Mouse (Mus musculus): ENCODE data around the gene Ssr3. TPM values are rescaled to one million over a fixed set of nuclear protein-coding genes. Genes with fewer than 3 reads are reported as not detected.
"Not testable (repeated sequence)": the region's sequence is repeated elsewhere in the genome, so short reads cannot be mapped to it uniquely, and the experiment has no call there.

Gene Ssr3
- 100 to 1,000 TPM; 221 to 230 TPM for total RNA-seq (2021)
- long read RNA-seq, experiment 1, transcript Ssr3-201 (5 exons, 2,957 nt) = major isoform, 88 of 110 reads
- long read RNA-seq, experiment 1, partial matches to known transcripts = 1 of 110 reads
- long read RNA-seq, experiment 1, other reads (novel, unspliced or antisense) = 18 of 110 reads
- long read RNA-seq, experiment 2, transcript Ssr3-201 (5 exons, 2,957 nt) = major isoform, 209 of 232 reads
- long read RNA-seq, experiment 2, partial matches to known transcripts = 0 of 232 reads
- long read RNA-seq, experiment 2, other reads (novel, unspliced or antisense) = 16 of 232 reads

DNA sequence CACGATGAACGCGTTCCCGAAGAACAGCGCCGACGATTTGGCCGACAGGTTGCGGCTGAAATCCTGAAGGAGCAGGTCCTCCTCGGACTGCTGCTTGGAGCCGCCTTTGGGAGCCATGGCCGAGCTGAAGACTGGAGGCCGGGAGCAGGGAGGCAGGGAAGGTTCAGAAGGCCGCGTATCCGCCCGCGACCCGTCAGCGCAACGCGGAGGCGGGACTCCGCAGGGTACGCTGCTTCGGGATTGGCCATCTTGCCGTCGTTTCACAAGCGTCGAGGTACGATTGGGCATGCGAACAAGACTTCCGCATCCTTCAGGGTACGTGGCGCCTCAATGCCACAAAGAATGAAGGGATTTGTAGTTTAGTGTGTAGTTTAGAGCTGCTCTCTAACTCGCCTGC, at the start of gene Ssr3:
TSS of gene Ssr3 (minus strand) at position 203 of the 397 bp plus-strand sequence.
- peak; percentile 85 to 88 for DNase-seq (ENCODE audit: low spot score in 2 of 2)

DNA sequence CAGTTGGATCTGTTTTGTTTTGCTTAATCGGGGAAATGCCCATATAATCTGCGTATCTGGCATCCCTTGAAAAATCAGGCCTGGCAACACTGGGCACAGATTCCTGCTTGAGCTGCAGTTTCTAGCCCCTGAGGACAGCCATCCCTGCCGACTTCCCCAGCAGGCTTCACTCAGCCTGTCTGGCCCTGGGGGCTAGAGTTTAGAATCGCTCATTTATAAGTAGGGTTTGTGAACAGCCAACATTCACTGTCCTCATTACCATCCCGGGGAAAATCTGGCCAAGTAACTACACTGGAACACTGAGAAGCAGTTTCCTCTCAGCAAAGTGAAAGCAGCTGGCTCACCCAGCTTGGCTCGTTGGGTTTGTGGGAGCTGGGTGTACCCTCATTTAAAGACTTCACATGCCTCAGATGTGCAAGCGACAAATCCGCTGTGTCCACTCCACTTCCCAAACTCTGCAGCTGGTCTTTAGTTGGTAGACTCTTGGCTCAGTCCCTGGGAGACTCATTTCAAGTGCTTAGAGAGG, 49.2 kb upstream of the Ssr3 start:
- no peak for DNase-seq (ENCODE audit: low spot score in 2 of 2)

DNA sequence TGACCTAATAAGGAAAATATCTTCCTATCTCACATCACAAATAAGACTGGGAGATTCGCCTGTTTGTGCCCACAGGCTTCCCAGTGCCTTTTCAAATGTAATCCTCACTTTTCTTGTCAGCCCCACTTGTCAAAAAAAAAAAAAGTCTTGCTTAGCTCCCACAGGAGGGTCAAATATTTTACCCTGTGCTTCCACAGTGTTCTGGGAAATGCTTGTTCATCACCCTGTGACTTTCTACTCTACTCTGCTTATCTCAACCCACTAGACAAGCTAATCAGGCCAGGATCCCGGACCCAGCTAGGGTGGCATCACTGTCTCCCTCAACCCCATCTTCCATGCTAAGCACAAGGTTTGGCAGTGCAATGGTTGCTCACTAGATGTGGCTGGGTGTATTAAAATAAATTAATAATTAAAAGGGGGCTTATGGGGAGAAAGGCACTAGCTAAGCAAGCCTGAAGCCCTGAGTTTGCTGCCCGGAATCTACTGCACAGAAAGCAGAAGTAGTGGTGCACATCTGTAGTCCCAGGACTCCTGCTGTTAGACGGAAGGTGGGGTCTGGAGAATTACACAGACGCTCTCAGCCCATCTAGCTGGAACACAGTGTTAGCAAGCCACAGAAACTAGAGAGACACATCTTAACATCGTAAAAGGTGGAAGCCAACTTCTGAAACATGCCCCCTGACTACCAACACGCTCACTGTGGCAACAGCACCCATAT, 46.2 kb upstream of the Ssr3 start:
- no peak for DNase-seq (ENCODE audit: low spot score in 2 of 2)

DNA sequence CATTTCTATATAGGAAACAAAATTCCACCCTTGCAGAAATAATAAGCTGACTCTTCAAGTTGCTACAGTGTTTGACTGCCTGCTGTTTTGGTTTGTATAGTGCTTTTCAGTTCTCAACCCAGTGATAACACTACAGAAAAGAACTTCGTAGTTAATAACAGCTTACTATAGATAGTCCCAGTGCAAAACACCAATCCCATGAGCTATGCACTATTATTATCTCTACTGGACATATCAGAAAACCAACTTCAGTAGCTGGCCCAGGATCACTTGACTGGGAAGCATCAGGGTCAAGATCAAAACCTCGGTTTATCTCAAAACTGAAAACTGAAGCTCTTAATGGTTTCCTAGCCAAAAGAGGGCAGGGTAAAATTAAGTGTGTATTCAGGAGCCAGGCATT, 43.4 kb upstream of the Ssr3 start:
- DNase-seq (ENCODE audit: low spot score in 2 of 2) = no peak

DNA sequence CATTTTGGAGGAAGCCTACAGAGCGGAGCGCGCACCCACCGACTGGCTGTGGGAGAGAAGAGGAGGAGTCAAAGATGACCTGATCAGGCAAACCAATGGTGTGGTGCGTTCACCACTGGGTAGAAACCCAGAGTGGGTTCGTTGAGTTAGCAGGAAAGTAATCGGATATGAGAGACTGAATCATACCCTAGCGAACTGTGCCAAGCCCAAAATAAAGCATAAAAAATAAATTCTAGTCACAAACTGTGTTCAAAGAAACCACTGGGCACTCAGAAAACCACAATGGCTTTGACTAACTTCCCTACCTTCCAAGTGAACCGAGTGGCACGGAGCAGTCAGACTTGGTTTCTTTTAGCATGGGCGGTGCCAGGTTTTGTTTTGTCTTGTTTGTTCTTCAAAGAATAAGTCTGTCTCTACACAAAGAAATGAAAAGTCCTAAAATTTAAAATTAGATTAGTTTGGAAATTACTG, 42.7 kb upstream of the Ssr3 start:
- no peak for DNase-seq (ENCODE audit: low spot score in 2 of 2)

DNA sequence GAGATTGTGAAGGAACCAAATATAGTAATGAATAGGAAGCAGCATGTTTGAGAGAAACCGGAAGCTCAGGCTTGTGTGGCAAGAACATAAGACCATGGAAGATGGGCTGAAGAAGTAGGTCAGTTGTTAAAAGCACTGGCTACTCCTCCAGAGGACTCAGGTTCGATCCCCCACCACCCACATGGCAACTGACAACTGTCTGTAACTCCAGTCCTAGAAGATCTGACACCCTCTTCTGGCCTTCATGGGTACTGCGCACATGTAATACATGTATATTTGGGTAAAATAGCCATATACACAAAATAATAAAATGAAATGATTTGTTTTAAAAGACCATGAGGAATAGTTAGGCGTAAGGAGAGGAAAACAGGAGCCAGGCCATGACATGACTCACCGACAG, 39.8 kb upstream of the Ssr3 start:
- no peak for DNase-seq (ENCODE audit: low spot score in 2 of 2)

DNA sequence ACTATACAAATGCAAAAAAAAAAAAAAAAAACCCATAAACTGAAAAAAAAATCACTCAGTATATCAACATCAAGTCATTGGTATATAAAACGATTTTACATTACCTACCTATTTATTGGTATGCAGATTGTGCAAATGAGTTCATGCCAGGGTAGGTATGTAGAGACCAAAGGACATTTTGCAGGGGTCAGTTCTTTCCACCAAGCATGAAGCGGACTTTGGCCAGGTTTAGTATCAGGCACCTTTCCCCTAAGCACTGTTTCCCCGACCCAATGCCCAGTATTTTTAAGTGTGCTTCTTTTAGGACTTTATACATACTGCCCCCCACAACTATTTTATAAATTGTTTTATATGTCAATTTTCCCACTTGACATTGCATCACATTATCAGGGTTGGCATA, 27.3 kb upstream of the Ssr3 start:
- DNase-seq (ENCODE audit: low spot score in 2 of 2) = no peak

DNA sequence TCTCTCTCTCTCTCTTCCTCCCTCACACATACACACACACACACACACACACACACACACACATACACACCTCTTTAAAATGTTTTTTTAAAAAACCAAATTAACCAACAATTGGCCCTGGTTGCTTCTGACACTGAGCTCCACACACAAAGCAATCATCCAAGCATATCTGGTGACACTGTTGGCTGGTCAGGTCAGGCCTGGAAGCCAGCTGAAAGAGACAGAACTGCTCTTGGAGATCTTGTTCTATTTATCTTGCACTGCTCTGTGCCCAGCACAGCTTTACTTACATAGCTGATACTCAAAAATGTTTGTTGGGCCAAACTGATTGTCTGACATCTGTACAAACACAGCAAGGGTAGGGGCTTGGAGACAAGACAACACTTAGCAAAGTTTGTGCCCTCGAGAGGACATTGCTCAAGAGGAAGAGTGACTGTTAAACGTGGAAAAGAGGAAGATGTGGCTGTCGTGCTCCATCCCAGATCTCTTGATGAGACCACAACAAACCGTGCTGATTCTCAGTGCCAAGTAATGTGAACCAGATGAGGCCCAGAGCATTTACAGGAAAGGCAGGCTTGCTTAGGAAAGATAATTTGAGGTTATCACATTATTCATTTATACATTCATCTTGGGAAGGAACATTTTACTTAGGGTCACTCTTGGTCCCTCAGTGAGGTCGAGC, 25.6 kb upstream of the Ssr3 start:
- DNase-seq (ENCODE audit: low spot score in 2 of 2) = no peak

DNA sequence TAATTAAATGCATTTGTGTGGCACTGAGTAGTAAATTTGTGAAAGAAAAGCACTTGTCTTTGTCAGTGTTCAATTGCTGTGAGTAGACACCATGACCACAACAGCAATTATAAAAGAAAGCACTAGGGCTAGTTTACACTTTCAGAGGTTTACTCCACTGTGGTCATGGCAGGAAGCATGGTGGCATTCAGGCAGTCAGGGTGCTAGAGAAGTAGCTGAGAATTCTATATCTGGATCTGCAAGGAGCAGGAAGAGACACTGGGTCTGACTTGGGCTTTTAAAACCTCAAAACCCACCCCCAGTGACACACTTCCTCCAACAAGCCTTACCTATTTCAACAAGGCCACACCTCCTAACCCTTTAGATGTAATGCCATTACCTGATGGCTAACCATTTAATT, 24.1 kb upstream of the Ssr3 start:
- no peak for DNase-seq (ENCODE audit: low spot score in 2 of 2)

DNA sequence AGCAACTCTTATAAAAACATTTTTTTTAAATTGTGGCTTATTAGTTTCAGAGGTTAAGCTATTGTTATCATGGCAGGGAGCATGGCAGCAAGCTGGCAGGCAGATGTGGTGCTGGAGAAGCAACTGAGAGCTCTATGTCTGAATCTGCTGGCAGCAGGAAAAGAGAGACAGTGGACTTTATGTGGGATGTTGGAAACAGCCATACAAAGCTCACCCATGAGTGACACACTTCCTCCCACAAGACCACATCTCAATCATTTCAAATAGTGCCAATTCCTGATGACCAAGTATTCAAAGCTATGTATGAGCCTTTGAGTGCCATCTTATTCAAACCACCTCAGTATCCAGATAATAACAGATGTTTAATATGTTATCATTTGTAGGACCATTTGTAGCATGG, 15.5 kb upstream of the Ssr3 start:
- DNase-seq (ENCODE audit: low spot score in 2 of 2) = no peak

DNA sequence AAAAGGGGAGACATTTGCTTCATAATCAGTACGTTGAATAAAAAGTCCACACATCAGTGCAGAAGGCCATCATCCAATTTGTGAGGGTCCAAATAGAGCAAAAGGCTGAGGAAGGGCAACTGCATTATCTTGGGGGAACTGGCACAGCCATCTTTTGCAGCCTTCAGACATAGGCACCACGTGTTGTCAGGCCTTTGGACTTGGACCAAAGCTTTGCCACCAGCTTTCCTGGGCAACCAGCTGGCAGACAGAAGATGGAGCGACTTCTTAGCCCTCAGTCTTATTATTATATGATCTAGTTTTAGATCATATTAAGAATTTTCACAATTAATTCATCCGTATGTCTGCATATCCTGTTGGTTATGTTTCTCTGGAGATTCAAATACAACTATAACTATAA, 13.4 kb upstream of the Ssr3 start:
- DNase-seq (ENCODE audit: low spot score in 2 of 2) = no peak

DNA sequence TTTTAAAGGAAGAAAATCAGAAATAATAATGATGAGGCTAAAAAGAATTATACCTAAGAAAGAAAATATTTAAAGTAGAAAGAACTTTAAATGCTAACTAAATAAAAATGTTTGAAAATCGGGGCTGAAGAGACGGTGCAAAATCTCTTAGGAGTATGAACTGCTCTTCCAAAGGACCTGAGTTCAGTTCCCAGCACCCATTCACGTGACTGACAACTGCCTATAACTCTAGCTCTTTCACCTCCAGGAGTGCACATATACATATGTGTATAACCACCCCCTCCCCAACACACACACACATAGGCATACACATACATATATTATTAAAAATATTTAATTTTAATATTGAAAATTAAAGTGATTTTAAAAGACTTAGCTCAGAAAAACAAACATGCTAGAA, 5.1 kb upstream of the Ssr3 start:
- no peak for DNase-seq (ENCODE audit: low spot score in 2 of 2)

DNA sequence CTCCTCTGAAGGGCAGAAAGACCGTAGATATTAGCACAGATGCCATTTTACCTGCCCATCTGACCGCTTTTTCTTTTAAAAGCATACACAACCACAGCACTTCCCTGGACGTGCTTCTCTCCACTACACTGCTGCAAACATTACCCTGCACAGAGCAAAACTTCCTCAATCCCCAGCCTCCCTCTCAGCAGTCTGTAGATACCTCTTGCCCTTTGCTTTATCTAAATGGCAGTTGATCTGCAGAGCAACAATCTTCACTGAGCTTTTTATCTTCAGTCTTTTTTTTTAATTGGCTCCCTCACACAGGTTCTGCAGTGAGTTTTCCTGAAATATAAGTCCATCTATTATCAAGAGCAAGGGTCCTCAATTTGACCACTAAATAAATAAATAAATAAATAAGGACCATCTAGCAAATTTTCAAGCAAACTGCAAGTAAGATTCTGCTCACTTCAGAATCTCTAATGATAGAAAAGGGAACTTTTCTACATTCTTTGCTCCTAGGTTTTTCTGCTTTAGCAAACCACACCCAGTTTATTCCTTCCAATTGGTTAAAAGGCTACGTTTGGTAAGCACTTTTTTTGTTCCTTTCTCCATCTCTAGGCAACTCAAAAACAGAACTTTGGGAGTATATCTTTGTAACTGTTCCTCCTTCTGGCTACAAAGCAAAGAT, 4.5 kb upstream of the Ssr3 start:
- DNase-seq (ENCODE audit: low spot score in 2 of 2) = no peak

DNA sequence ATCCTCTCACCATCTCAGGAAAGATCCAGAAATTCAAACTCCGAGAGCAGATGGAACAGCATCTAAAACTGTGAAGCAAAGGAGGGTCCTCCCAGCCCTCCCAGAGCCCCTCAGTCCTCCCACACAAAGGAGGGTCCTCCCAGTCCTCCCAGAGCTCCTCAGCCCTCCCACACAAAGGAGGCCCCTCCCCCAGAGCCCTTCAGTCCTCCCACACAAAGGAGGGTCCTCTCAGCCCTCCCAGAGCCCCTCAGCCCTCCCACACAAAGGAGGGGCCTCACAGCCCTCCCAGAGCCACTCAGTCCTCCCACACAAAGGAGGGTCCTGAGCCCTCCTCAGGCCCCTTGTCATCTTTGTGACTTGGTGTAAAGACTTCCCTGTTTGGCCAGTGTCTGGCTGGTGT, 2.7 kb upstream of the Ssr3 start:
- DNase-seq (ENCODE audit: low spot score in 2 of 2) = not testable (repeated sequence)

DNA sequence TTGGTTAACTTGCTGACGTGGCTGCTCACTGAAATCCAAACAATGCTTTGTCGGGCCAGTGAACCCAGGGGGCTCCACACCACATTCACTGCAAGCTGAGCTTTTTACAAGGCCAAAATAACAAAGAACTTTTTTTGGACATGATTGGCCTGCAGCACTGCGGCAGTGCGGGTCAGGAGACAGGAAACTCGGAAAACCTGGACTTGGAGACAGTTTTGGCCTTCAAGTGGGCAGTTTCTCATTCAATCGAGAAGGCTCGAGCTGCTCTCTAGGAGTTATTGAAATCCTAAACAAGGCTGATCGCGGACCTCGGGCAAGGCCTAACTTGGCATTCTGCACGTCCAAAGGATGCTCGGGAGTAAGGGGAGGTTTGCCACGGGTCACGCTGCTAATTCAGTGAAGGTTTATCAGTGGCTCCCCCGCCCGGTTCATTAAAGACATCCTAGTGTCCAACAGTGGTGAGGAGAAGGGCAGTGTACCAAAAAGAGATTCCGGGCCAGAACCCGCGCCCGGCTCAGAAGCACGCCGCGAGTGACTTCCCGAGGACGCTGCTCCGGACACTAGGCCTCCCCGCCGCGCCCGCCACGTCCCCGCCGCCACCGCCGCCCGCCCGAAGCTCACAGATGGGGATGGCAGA, 521 bp downstream of the Ssr3 start:
- DNase-seq (ENCODE audit: low spot score in 2 of 2) = peak; percentile 4 to 9

DNA sequence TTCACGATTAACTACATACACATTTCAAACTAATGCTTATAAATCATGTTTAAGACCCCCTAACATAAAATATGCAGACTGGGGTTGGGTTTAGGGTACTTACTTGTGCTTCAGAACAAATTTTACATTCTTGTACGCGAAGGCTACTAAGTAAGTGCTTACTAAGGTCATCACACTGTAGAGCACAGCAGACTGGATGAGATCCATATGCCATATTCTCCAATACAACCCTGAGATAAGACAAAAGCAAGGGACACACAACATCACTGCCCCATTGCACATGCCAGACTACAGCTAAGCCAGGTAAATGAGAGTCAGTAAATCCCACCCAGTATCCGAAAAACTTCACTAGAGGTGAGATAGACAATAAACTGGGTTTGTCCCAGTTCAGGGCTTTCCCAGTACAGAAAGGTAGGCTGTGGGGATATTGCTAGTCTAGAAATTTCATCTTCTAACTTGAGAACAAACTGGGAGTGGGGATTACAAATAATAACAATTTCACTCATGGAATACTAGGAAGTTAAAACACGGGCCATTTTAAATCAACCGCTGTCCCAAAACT, 1.1 kb downstream of the Ssr3 start:
- DNase-seq (ENCODE audit: low spot score in 2 of 2) = no peak

DNA sequence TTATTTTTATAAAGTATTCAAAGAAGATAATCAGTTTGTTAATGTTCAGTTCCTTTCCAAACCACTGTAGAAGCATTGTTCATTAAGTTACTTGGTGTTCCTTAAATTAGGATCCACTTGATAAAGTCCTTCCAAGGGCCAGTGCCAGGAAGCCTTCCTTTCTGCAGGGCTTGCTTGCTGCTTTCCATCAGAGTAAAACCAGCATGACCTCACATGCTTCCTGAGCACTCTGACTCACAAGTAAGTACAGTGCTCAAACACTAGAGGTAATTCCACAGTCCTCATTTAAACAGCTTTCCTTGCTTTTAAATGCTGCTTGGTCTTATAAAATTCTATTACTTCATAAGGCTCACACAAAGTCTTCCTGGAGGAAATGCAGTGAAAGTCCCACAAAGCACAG, 6.7 kb downstream of the Ssr3 start:
- no peak for DNase-seq (ENCODE audit: low spot score in 2 of 2)

DNA sequence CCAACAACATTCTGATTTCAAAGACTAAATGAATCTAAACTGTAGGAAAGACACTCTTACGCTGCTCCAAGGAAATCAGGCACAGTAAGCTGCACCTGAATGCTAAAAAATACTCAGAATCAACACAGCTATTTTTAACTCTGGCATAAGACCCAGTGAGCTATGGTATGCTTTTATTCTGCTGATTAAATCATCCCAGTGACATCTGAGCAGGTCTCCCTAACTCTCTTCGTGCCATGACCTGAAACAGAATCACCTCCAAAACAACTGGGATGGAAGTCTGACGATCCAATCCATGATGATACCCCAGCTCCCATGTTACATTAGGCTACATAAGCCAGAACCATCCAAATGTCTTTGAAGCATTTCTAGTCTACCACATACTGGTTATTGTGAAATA, 8.0 kb downstream of the Ssr3 start:
- no peak for DNase-seq (ENCODE audit: low spot score in 2 of 2)

DNA sequence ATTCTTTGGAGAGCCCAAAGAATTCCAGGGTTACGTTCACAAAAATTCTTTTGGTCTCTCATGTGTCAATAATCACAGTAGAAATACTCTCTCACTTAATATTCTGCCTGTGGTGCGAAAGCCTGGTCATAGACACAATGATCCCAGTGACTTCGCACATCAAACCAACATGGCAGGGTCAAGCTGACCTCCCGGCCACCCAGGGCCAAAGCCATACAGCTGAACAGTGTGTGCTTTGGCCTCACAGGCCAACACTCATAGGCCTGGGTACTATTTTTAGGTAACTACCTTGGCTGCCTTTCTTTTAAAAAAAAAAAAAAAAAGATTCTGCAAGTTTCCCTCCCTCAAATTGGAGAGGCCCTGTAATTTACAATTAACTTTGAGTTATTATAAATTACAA, 11.3 kb downstream of the Ssr3 start:
- DNase-seq (ENCODE audit: low spot score in 2 of 2) = no peak

DNA sequence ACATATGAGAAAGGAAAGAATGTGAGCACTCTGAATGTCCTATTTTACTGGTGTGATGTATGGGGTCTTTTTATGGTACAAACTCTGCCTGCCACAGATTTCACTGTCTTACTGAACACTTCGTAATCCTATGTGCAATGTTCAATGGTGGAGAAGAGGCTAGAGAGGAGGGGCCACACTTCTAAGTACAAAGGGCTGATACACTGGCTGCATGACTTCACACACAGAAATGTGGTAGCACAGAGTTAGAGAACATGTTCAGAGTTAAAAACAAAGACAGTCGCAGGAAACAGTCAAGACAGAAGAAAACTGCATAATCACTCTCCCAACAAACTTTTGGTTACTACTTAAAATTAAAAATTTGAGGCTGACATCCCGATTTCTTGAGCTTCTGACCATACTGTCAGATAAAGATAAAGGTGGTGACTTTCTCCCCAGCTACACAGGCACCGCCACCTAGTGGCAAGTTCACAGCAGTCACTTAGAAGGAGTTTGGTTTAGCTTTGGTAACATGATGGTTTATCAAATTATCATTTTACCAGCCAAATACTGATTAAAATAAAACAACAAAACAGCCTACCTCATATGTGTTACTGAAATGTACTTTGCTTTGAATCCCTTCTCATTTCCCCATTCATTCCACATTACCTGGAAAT, 12.4 kb downstream of the Ssr3 start:
- DNase-seq (ENCODE audit: low spot score in 2 of 2) = no peak

All from adrenal gland, postnatal 4 days (tissue).